Mouse (Mus musculus): Measurements from ENCODE around the gene Rgs6.

DNA sequence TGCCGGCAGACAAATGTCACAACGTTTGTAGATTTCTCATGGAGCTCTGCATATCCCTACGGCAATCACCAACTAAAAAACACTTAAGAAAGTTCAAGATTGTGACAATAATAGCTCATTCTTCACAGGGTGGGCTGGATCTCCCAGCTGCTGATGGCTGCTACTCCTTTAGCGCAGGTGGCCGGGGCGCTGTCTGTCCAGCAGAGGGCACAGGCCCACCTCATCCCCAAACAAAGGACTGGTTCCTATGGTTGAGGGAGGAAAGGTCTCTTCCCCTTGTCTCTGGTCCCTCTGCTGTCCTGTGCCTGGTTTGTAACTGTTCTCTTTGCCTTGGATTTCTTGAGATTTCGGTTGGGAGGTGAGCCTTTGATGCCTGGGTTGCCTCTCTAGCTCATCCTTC lies 1.5 kb upstream of the Rgs6 start:
- TF ChIP-seq POLR2A (IDR thresholded peaks at IDR 0.05; ENCODE audit: borderline replicate concordance, low read depth, low read length) = no peak
- TF ChIP-seq CTCF (IDR thresholded peaks at IDR 0.05; ENCODE audit: low read depth, low read length) = no peak

Measured in bone marrow macrophage, adult 2 months (primary cell).